Mouse (Mus musculus): ENCODE measurements at regions not wholly inside any gene's neighbourhood (a gene's known extent, or its start where the extent isn't known, plus 50 kb on each side); places are given as distances from the start of the nearest gene placed in this dataset.

- ATAC-seq (replicated peaks; ENCODE audit: insufficient number of reproducible peaks, low FRiP score, low TSS enrichment, poor library complexity, severe bottlenecking), result no peak
These were observed 275.5 kb downstream of the Mreg start for GRCm38 (mm10) chr1:71936501-71937129.

- no peak for ATAC-seq (replicated peaks; ENCODE audit: insufficient number of reproducible peaks, low FRiP score, low TSS enrichment, poor library complexity, severe bottlenecking)
These were observed 272.5 kb upstream of the Fn1 start for GRCm38 (mm10) chr1:71925501-71925900.

GRCm38 (mm10) chr1:71924884-71925283, 271.9 kb upstream of the Fn1 start:
- no peak for ATAC-seq (replicated peaks; ENCODE audit: insufficient number of reproducible peaks, low FRiP score, low TSS enrichment, poor library complexity, severe bottlenecking)

GRCm38 (mm10) chr1:71923731-71924130, 270.7 kb upstream of the Fn1 start:
- no peak for ATAC-seq (replicated peaks; ENCODE audit: insufficient number of reproducible peaks, low FRiP score, low TSS enrichment, poor library complexity, severe bottlenecking)

- ATAC-seq (replicated peaks; ENCODE audit: insufficient number of reproducible peaks, low FRiP score, low TSS enrichment, poor library complexity, severe bottlenecking), result no peak
These were observed 268.5 kb upstream of the Fn1 start for GRCm38 (mm10) chr1:71921456-71921855.

- ATAC-seq (replicated peaks; ENCODE audit: insufficient number of reproducible peaks, low FRiP score, low TSS enrichment, poor library complexity, severe bottlenecking), result no peak
These were observed 266.9 kb upstream of the Fn1 start for GRCm38 (mm10) chr1:71919891-71920290.

GRCm38 (mm10) chr1:71917021-71917420, 264.0 kb upstream of the Fn1 start:
- no peak for ATAC-seq (replicated peaks; ENCODE audit: insufficient number of reproducible peaks, low FRiP score, low TSS enrichment, poor library complexity, severe bottlenecking)

GRCm38 (mm10) chr1:71914439-71914838, 261.4 kb upstream of the Fn1 start:
- ATAC-seq (replicated peaks; ENCODE audit: insufficient number of reproducible peaks, low FRiP score, low TSS enrichment, poor library complexity, severe bottlenecking), result no peak

- no peak for ATAC-seq (replicated peaks; ENCODE audit: insufficient number of reproducible peaks, low FRiP score, low TSS enrichment, poor library complexity, severe bottlenecking)
These were observed 260.2 kb upstream of the Fn1 start for GRCm38 (mm10) chr1:71913221-71913620.

- ATAC-seq (replicated peaks; ENCODE audit: insufficient number of reproducible peaks, low FRiP score, low TSS enrichment, poor library complexity, severe bottlenecking), result peak; percentile 87
These were observed 259.4 kb upstream of the Fn1 start for GRCm38 (mm10) chr1:71912441-71912840.

- no peak for ATAC-seq (replicated peaks; ENCODE audit: insufficient number of reproducible peaks, low FRiP score, low TSS enrichment, poor library complexity, severe bottlenecking)
These were observed 257.1 kb upstream of the Fn1 start for GRCm38 (mm10) chr1:71910125-71910524.

- no peak for ATAC-seq (replicated peaks; ENCODE audit: insufficient number of reproducible peaks, low FRiP score, low TSS enrichment, poor library complexity, severe bottlenecking)
These were observed 256.6 kb upstream of the Fn1 start for GRCm38 (mm10) chr1:71909508-71910124.

- ATAC-seq (replicated peaks; ENCODE audit: insufficient number of reproducible peaks, low FRiP score, low TSS enrichment, poor library complexity, severe bottlenecking), result no peak
These were observed 251.5 kb upstream of the Fn1 start for GRCm38 (mm10) chr1:71904376-71904948.

GRCm38 (mm10) chr1:71900106-71901074, 247.4 kb upstream of the Fn1 start:
- ATAC-seq (replicated peaks; ENCODE audit: insufficient number of reproducible peaks, low FRiP score, low TSS enrichment, poor library complexity, severe bottlenecking), result peak; percentile 59; the same call in 1 of the 2 replicates

- no peak for ATAC-seq (replicated peaks; ENCODE audit: insufficient number of reproducible peaks, low FRiP score, low TSS enrichment, poor library complexity, severe bottlenecking)
These were observed 246.1 kb upstream of the Fn1 start for GRCm38 (mm10) chr1:71899128-71899527.

- ATAC-seq (replicated peaks; ENCODE audit: insufficient number of reproducible peaks, low FRiP score, low TSS enrichment, poor library complexity, severe bottlenecking), result no peak
These were observed 245.2 kb upstream of the Fn1 start for GRCm38 (mm10) chr1:71898198-71898597.

- ATAC-seq (replicated peaks; ENCODE audit: insufficient number of reproducible peaks, low FRiP score, low TSS enrichment, poor library complexity, severe bottlenecking), result no peak
These were observed 244.6 kb upstream of the Fn1 start for GRCm38 (mm10) chr1:71897464-71898051.

GRCm38 (mm10) chr1:71896141-71896725, 243.2 kb upstream of the Fn1 start:
- ATAC-seq (replicated peaks; ENCODE audit: insufficient number of reproducible peaks, low FRiP score, low TSS enrichment, poor library complexity, severe bottlenecking), result no peak

GRCm38 (mm10) chr1:71893636-71894035, 240.6 kb upstream of the Fn1 start:
- ATAC-seq (replicated peaks; ENCODE audit: insufficient number of reproducible peaks, low FRiP score, low TSS enrichment, poor library complexity, severe bottlenecking), result no peak

All from monocyte, adult 5-6 weeks (primary cell).